8 mouse cellular contexts compared by ENCODE assay signal in the genomic region with DNA sequence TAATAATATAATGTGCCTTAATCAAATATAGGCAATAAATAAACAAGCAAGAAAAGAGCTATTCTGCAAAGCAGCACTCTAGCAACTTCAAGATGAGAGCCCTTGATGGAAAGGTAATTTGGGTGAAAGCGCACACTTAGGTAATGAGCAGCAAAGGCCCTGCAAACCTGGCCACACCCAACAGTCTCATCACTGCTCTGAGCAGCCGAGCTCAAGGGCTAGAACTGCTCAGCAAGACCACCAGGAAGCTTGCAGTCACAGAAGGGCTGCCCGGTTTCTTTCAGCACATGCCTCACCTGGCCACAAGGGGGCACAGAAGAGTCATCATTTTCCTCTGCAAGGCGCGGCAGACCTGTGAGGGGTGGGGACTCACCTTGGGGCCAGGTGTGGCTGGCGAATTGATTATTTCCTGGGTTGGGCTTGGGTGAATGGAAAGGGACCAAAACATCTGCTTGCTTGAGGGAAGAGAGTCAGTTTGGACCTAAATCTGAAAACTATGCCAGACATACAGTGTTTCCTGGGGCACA.
A peak's percentile ranks its signal among the peaks of the same experiment; 100 is the strongest.
DNase-seq lines count a peak whose midpoint lies in the region; ATAC-seq and TF ChIP-seq lines count a peak whose summit lies in the region.

No protein-coding gene starts in this region.

- WGBS in thymus, adult 2 months: 24% methylated on average over 6 of the region's 6 CpGs
- WGBS in embryonic facial prominence, embryonic 14.5 days: 19% methylated on average over 6 of the region's 6 CpGs

- no peak for DNase-seq in gastrocnemius, adult 2 months
- no peak for DNase-seq in gastrocnemius, postnatal 4 days (ENCODE audit: low spot score in 2 of 2)
- no peak for DNase-seq in thymus, adult 2 months
- DNase-seq in thymus, adult 18-20 months: no peak
- DNase-seq in embryonic facial prominence, embryonic 14.5 days (ENCODE audit: low spot score): peak; percentile 24
- DNase-seq in lung, postnatal 25 days (ENCODE audit: low spot score): peak; percentile 2
- DNase-seq in layer of hippocampus, postnatal 14 days (ENCODE audit: low spot score in 2 of 2): no peak
- DNase-seq in left cerebral cortex, adult 9 months (ENCODE audit: low spot score in 2 of 2): no peak

- H3K27ac ChIP-seq in gastrocnemius, adult 2 months: no peak overlapping the region
- H3K27ac ChIP-seq in thymus, adult 2 months (ENCODE audit: control insufficient read depth, insufficient read depth, low read length): no peak overlapping the region
- no peak overlapping the region for H3K27ac ChIP-seq in embryonic facial prominence, embryonic 14.5 days (replicated peaks; ENCODE audit: low read depth, low read length)

- intact Hi-C loops in gastrocnemius, adult 2 months (cut with DNase I): loop anchor here (2.0 kb wide), 1 partner anchor 318 kb away; no protein-coding TSS in a partner anchor

- ATAC-seq in embryonic facial prominence, embryonic 14.5 days (ENCODE audit: low read depth): no peak

- H3K4me2 ChIP-seq in embryonic facial prominence, embryonic 14.5 days (ENCODE audit: low read depth, low read length): 0 out of 2 replicates have a peak overlapping the region, but pooled peaks have one; percentile 6

- H3K4me1 ChIP-seq in thymus, adult 2 months (replicated peaks; ENCODE audit: control insufficient read depth, insufficient read depth, low read length): no peaks in the 10 kb centered on the region
- no peaks in the 10 kb centered on the region for H3K4me1 ChIP-seq in embryonic facial prominence, embryonic 14.5 days (ENCODE audit: control insufficient read depth, insufficient read depth, low read length)

- no peaks in the 10 kb centered on the region for H3K9me3 ChIP-seq in embryonic facial prominence, embryonic 14.5 days (ENCODE audit: control insufficient read depth, low read length)

- TF ChIP-seq CTCF in gastrocnemius, adult 2 months (IDR thresholded peaks at IDR 0.05): peak; percentile 61
- peak; percentile 51; the same call in 1 of the 2 replicates for TF ChIP-seq CTCF in thymus, adult 2 months (IDR thresholded peaks at IDR 0.05; ENCODE audit: borderline replicate concordance, control insufficient read depth, extremely low read depth, insufficient read depth, low read length, poor library complexity)

- H3K36me3 ChIP-seq in thymus, adult 2 months (ENCODE audit: control insufficient read depth, insufficient read depth, low read length): no peaks in the 10 kb centered on the region
- H3K36me3 ChIP-seq in embryonic facial prominence, embryonic 14.5 days (ENCODE audit: control insufficient read depth, insufficient read depth, low read length): no peaks in the 10 kb centered on the region

- TF ChIP-seq POLR2A in thymus, adult 2 months (IDR thresholded peaks at IDR 0.05; ENCODE audit: control insufficient read depth, extremely low read depth, insufficient read depth, low read length, poor library complexity): no peak

- no peak overlapping the region for H3K9ac ChIP-seq in embryonic facial prominence, embryonic 14.5 days (ENCODE audit: low read depth, low read length)

- no peaks in the 10 kb centered on the region for H3K27me3 ChIP-seq in thymus, adult 2 months (ENCODE audit: control insufficient read depth, insufficient read depth, low read length)
- peaks cover 7% of the 10 kb centered on the region for H3K27me3 ChIP-seq in embryonic facial prominence, embryonic 14.5 days (replicated peaks; ENCODE audit: control insufficient read depth, insufficient read depth, low read length)

- no peak overlapping the region for H3K4me3 ChIP-seq in gastrocnemius, adult 2 months
- no peak overlapping the region for H3K4me3 ChIP-seq in thymus, adult 2 months (ENCODE audit: control insufficient read depth, insufficient read depth, low read length)
- H3K4me3 ChIP-seq in embryonic facial prominence, embryonic 14.5 days (ENCODE audit: low read depth, low read length): no peak overlapping the region

Comparison
In these comparisons a context has a peak if more than half of its experiments do, and no peak if none do; other contexts are left out.
1. DNase-seq: peak in embryonic facial prominence, embryonic 14.5 days (single experiment) and lung, postnatal 25 days (single experiment); none in gastrocnemius, adult 2 months (single experiment), gastrocnemius, postnatal 4 days (0 of 2), thymus, adult 2 months (single experiment), thymus, adult 18-20 months (0 of 2), layer of hippocampus, postnatal 14 days (0 of 2) and left cerebral cortex, adult 9 months (0 of 2).